Mouse (Mus musculus): ENCODE measurements at regions not wholly inside any gene's neighbourhood (a gene's known extent, or its start where the extent isn't known, plus 50 kb on each side); places are given as distances from the start of the nearest gene placed in this dataset.

GRCm38 (mm10) chr3:18695113-18695792, 747.0 kb downstream of the Cypt12 start:
- ATAC-seq = peak; percentile 55; the same call in 1 of the 2 replicates
- 39% methylated on average over 4 of the region's 4 CpGs for WGBS

GRCm38 (mm10) chr3:18696981-18697660, 748.9 kb downstream of the Cypt12 start:
- ATAC-seq = no peak
- H3K4me2 ChIP-seq (replicated peaks) = no peak overlapping the region
- no peaks in the 10 kb centered on the region for H3K9me3 ChIP-seq
- no peak overlapping the region for H3K4me3 ChIP-seq (replicated peaks)
- 88% methylated on average over 2 of the region's 2 CpGs for WGBS
- no peak overlapping the region for H3K9ac ChIP-seq
- no peaks in the 10 kb centered on the region for H3K27me3 ChIP-seq (replicated peaks)
- H3K4me1 ChIP-seq (replicated peaks) = no peaks in the 10 kb centered on the region
- no peak overlapping the region for H3K27ac ChIP-seq
- H3K36me3 ChIP-seq = no peaks in the 10 kb centered on the region

More at GRCm38 (mm10) chr3:18695113-18695792, 747.0 kb downstream of the Cypt12 start:
- Histone ChIP-seq H3K9ac (no peak overlapping the region), H3K4me3 (replicated peaks) (no peak overlapping the region), H3K9me3 (no peaks in the 10 kb centered on the region), H3K27me3 (replicated peaks) (no peaks in the 10 kb centered on the region), H3K27ac (peak overlapping the region; percentile 11; the same call in 1 of the 2 replicates), H3K36me3 (no peaks in the 10 kb centered on the region), H3K4me1 (replicated peaks) (no peaks in the 10 kb centered on the region), H3K4me2 (replicated peaks) (no peak overlapping the region)

- Histone ChIP-seq H3K9me3 (no peaks in the 10 kb centered on the region), H3K27me3 (replicated peaks) (no peaks in the 10 kb centered on the region), H3K4me1 (replicated peaks) (no peaks in the 10 kb centered on the region), H3K9ac (no peak overlapping the region), H3K36me3 (no peaks in the 10 kb centered on the region), H3K4me3 (replicated peaks) (no peak overlapping the region), H3K4me2 (replicated peaks) (no peak overlapping the region), H3K27ac (no peak overlapping the region)
- no peak for ATAC-seq
Observed at GRCm38 (mm10) chr3:18698106-18698505, 749.9 kb downstream of the Cypt12 start.

- 76% methylated on average over 6 of the region's 6 CpGs for WGBS
- no peak overlapping the region for H3K4me3 ChIP-seq (replicated peaks)
- no peaks in the 10 kb centered on the region for H3K4me1 ChIP-seq (replicated peaks)
- no peaks in the 10 kb centered on the region for H3K27me3 ChIP-seq (replicated peaks)
- no peak overlapping the region for H3K27ac ChIP-seq
- no peaks in the 10 kb centered on the region for H3K36me3 ChIP-seq
- ATAC-seq = no peak
- no peaks in the 10 kb centered on the region for H3K9me3 ChIP-seq
- H3K4me2 ChIP-seq (replicated peaks) = no peak overlapping the region
- H3K9ac ChIP-seq = no peak overlapping the region
Observed at GRCm38 (mm10) chr3:18705165-18705564, 757.0 kb downstream of the Cypt12 start.

GRCm38 (mm10) chr3:18705756-18706155, 757.5 kb downstream of the Cypt12 start:
- no peaks in the 10 kb centered on the region for H3K9me3 ChIP-seq
- WGBS = 82% methylated on average over 9 of the region's 9 CpGs
- ATAC-seq = no peak
- no peaks in the 10 kb centered on the region for H3K27me3 ChIP-seq (replicated peaks)
- H3K9ac ChIP-seq = no peak overlapping the region
- no peak overlapping the region for H3K27ac ChIP-seq
- no peaks in the 10 kb centered on the region for H3K36me3 ChIP-seq
- H3K4me2 ChIP-seq (replicated peaks) = no peak overlapping the region
- no peak overlapping the region for H3K4me3 ChIP-seq (replicated peaks)
- no peaks in the 10 kb centered on the region for H3K4me1 ChIP-seq (replicated peaks)

GRCm38 (mm10) chr3:18706356-18706755, 758.1 kb downstream of the Cypt12 start:
- no peaks in the 10 kb centered on the region for H3K9me3 ChIP-seq
- no peaks in the 10 kb centered on the region for H3K4me1 ChIP-seq (replicated peaks)

GRCm38 (mm10) chr3:18707730-18708129, 759.5 kb downstream of the Cypt12 start:
- no peak overlapping the region for H3K9ac ChIP-seq
- no peak overlapping the region for H3K27ac ChIP-seq
- H3K9me3 ChIP-seq = no peaks in the 10 kb centered on the region
- WGBS = 87% methylated on average over 3 of the region's 3 CpGs
- ATAC-seq = no peak
- no peak overlapping the region for H3K4me2 ChIP-seq (replicated peaks)
- H3K4me3 ChIP-seq (replicated peaks) = no peak overlapping the region
- H3K36me3 ChIP-seq = no peaks in the 10 kb centered on the region
- no peaks in the 10 kb centered on the region for H3K4me1 ChIP-seq (replicated peaks)
- no peaks in the 10 kb centered on the region for H3K27me3 ChIP-seq (replicated peaks)

More at GRCm38 (mm10) chr3:18706356-18706755, 758.1 kb downstream of the Cypt12 start:
- no peak for ATAC-seq
- H3K4me3 ChIP-seq (replicated peaks) = no peak overlapping the region
- H3K36me3 ChIP-seq = no peaks in the 10 kb centered on the region
- H3K4me2 ChIP-seq (replicated peaks) = no peak overlapping the region
- no peak overlapping the region for H3K27ac ChIP-seq
- H3K9ac ChIP-seq = no peak overlapping the region
- no peaks in the 10 kb centered on the region for H3K27me3 ChIP-seq (replicated peaks)

GRCm38 (mm10) chr3:18711661-18712060, 763.5 kb downstream of the Cypt12 start:
- Histone ChIP-seq H3K27me3 (replicated peaks) (no peaks in the 10 kb centered on the region), H3K4me1 (replicated peaks) (no peaks in the 10 kb centered on the region)
- ATAC-seq = no peak

GRCm38 (mm10) chr3:18713986-18714385, 765.8 kb downstream of the Cypt12 start:
- Histone ChIP-seq H3K4me3 (replicated peaks) (no peak overlapping the region), H3K9ac (no peak overlapping the region), H3K27ac (no peak overlapping the region), H3K9me3 (no peaks in the 10 kb centered on the region), H3K4me2 (replicated peaks) (no peak overlapping the region), H3K36me3 (no peaks in the 10 kb centered on the region), H3K27me3 (replicated peaks) (no peaks in the 10 kb centered on the region), H3K4me1 (replicated peaks) (no peaks in the 10 kb centered on the region)
- ATAC-seq = no peak
- 63% methylated on average over 7 of the region's 7 CpGs for WGBS

More at GRCm38 (mm10) chr3:18711661-18712060, 763.5 kb downstream of the Cypt12 start:
- no peak overlapping the region for H3K4me2 ChIP-seq (replicated peaks)
- 10% methylated on average over 1 of the region's 1 CpGs for WGBS
- H3K27ac ChIP-seq = no peak overlapping the region
- no peaks in the 10 kb centered on the region for H3K9me3 ChIP-seq
- H3K4me3 ChIP-seq (replicated peaks) = no peak overlapping the region
- no peaks in the 10 kb centered on the region for H3K36me3 ChIP-seq
- H3K9ac ChIP-seq = no peak overlapping the region

GRCm38 (mm10) chr3:18714968-18715630, 766.9 kb downstream of the Cypt12 start:
- Histone ChIP-seq H3K4me1 (replicated peaks) (no peaks in the 10 kb centered on the region), H3K36me3 (no peaks in the 10 kb centered on the region), H3K9me3 (no peaks in the 10 kb centered on the region), H3K4me2 (replicated peaks) (no peak overlapping the region), H3K9ac (no peak overlapping the region), H3K27ac (no peak overlapping the region), H3K4me3 (replicated peaks) (no peak overlapping the region), H3K27me3 (replicated peaks) (no peaks in the 10 kb centered on the region)
- no peak for ATAC-seq
- 90% methylated on average over 9 of the region's 9 CpGs for WGBS

- WGBS = 75% methylated on average over 5 of the region's 5 CpGs
- Histone ChIP-seq H3K27me3 (replicated peaks) (no peaks in the 10 kb centered on the region), H3K4me2 (replicated peaks) (no peak overlapping the region), H3K9me3 (no peaks in the 10 kb centered on the region), H3K4me1 (replicated peaks) (no peaks in the 10 kb centered on the region), H3K27ac (no peak overlapping the region), H3K4me3 (replicated peaks) (no peak overlapping the region), H3K9ac (no peak overlapping the region), H3K36me3 (no peaks in the 10 kb centered on the region)
- no peak for ATAC-seq
Observed at GRCm38 (mm10) chr3:18715776-18716175, 767.6 kb downstream of the Cypt12 start.

GRCm38 (mm10) chr3:18725507-18725906, 777.3 kb downstream of the Cypt12 start:
- WGBS = 97% methylated on average over 1 of the region's 1 CpGs
- ATAC-seq = no peak
- no peaks in the 10 kb centered on the region for H3K36me3 ChIP-seq
- H3K9ac ChIP-seq = no peak overlapping the region
- no peak overlapping the region for H3K4me3 ChIP-seq (replicated peaks)
- no peak overlapping the region for H3K27ac ChIP-seq
- H3K4me2 ChIP-seq (replicated peaks) = no peak overlapping the region
- H3K27me3 ChIP-seq (replicated peaks) = no peaks in the 10 kb centered on the region
- no peaks in the 10 kb centered on the region for H3K4me1 ChIP-seq (replicated peaks)
- H3K9me3 ChIP-seq = no peaks in the 10 kb centered on the region

All from intestine, embryonic 15.5 days (tissue).